Mouse (Mus musculus) olfactory bulb, adult 2 months (tissue): ENCODE results near the gene Tpk1.

Experiments
- CTCF ChIP-seq: fragments of 200-500 bp; IDR thresholded peaks from 2 replicates; pipeline ENCODE4 v1.5.1; 2012; ENCODE audit warnings: low read depth, mild to moderate bottlenecking, low read length, moderate library complexity; ENCODE audit not compliant: insufficient read depth
- POLR2A ChIP-seq: fragments of 200-500 bp; IDR thresholded peaks from 2 replicates; pipeline ENCODE4 v1.6.1; 2012; ENCODE audit warnings: mild to moderate bottlenecking, low read depth, low read length, moderate library complexity; ENCODE audit not compliant: insufficient read depth

GRCm38 (mm10) chr6:43462849-43463369 is 203.2 kb downstream of the Tpk1 start:
- no peak for TF ChIP-seq POLR2A
- TF ChIP-seq CTCF = no peak
